Mouse (Mus musculus) G1E (cell line): ENCODE results near the gene Tpr.

Source experiments
- CTCF ChIP-seq: IDR thresholded peaks from 2 replicates; pipeline ENCODE4 v1.5.1; 2012; ENCODE audit warnings: low read depth, low read length, inconsistent platforms, mixed read lengths
- GATA1 ChIP-seq: IDR thresholded peaks from 2 replicates; pipeline ENCODE4 v1.6.1; 2012; ENCODE audit warnings: borderline replicate concordance, low read length, inconsistent platforms, mixed read lengths
- GATA2 ChIP-seq: IDR thresholded peaks from 2 replicates; pipeline ENCODE4 v1.6.1; 2012; ENCODE audit warnings: low read depth, low read length, inconsistent platforms, borderline replicate concordance

GRCm38 (mm10) chr1:150384138-150384537 is 8.5 kb upstream of the Tpr start:
- TF ChIP-seq CTCF (no peak), GATA2 (no peak), GATA1 (no peak)
